Mouse (Mus musculus) ES-CJ7 (cell line): ENCODE measurements around the gene Olfr465-ps1.

Experiments used
- DNase-seq: peaks from one replicate; pipeline ENCODE4 v3.0.0; 2011; ENCODE audit warnings: low read depth, low spot score

Olfr465-ps1 gene

GRCm38 (mm10) chr13:65137789-65138188 is at the start of gene Olfr465-ps1:
Olfr465-ps1 (plus strand) TSS chr13:65138089.
- no peak for DNase-seq

- DNase-seq, result no peak
Measured at GRCm38 (mm10) chr13:65095923-65096322, 42.0 kb upstream of the Olfr465-ps1 start.

- DNase-seq, result no peak
Measured at GRCm38 (mm10) chr13:65097018-65097417, 40.9 kb upstream of the Olfr465-ps1 start.

GRCm38 (mm10) chr13:65100678-65101077 is 37.2 kb upstream of the Olfr465-ps1 start:
- no peak for DNase-seq

- DNase-seq, result no peak
Measured at GRCm38 (mm10) chr13:65101232-65101631, 36.7 kb upstream of the Olfr465-ps1 start.

GRCm38 (mm10) chr13:65111961-65112360 is 25.9 kb upstream of the Olfr465-ps1 start:
- peak; percentile 25 for DNase-seq

- DNase-seq, result peak; percentile 97
Measured at GRCm38 (mm10) chr13:65112459-65113110, 25.3 kb upstream of the Olfr465-ps1 start, which contains the start of gene Mfsd14b. Mfsd14b (minus strand) TSS chr13:65112975.

GRCm38 (mm10) chr13:65113239-65113638 is 24.6 kb upstream of the Olfr465-ps1 start:
- no peak for DNase-seq

- DNase-seq, result no peak
Measured at GRCm38 (mm10) chr13:65120984-65121383, 16.9 kb upstream of the Olfr465-ps1 start.

- DNase-seq, result no peak
Measured at GRCm38 (mm10) chr13:65122111-65122510, 15.8 kb upstream of the Olfr465-ps1 start.

GRCm38 (mm10) chr13:65127063-65127847 is 10.6 kb upstream of the Olfr465-ps1 start:
- peak; percentile 24 for DNase-seq

GRCm38 (mm10) chr13:65149940-65150339 is 12.1 kb downstream of the Olfr465-ps1 start, which contains the start of gene Olfr466:
Olfr466 (plus strand) TSS chr13:65150240.
- no peak for DNase-seq

GRCm38 (mm10) chr13:65174102-65174501 is 36.2 kb downstream of the Olfr465-ps1 start:
- peak; percentile 78 for DNase-seq

GRCm38 (mm10) chr13:65175734-65176471 is 38.0 kb downstream of the Olfr465-ps1 start:
- DNase-seq, result peak; percentile 84

GRCm38 (mm10) chr13:65176472-65177091 is 38.7 kb downstream of the Olfr465-ps1 start:
- no peak for DNase-seq
